Mouse (Mus musculus): Measurements from ENCODE around the gene Cntn5.

DNA sequence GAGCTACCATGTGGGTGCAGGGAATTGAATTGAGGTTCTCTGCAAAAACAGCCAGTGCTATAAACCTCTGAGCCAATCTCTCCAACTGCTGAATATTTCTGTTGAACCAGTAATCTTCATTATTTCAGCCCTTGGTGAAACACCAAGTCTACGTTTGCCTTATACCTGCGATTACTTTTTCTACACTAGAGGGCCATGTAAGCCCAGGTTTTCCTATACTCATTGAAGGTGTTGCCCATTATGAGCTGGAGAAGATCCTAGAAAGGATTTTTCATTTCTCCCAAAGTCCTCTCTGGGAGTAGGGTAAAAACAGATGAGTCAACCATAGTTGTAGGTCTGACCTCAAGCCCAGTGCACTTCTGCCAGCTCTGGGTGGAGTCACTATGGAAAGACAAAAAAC lies 1105.0 kb downstream of the Cntn5 start:
- TF ChIP-seq CTCF (IDR thresholded peaks at IDR 0.05; ENCODE audit: borderline replicate concordance, insufficient read depth, low read length) (no peak), POLR2A (IDR thresholded peaks at IDR 0.05; ENCODE audit: low read depth, low read length) (no peak)
